Mouse (Mus musculus): ENCODE measurements at regions not wholly inside any gene's neighbourhood (a gene's known extent, or its start where the extent isn't known, plus 50 kb on each side); places are given as distances from the start of the nearest gene placed in this dataset.

DNA sequence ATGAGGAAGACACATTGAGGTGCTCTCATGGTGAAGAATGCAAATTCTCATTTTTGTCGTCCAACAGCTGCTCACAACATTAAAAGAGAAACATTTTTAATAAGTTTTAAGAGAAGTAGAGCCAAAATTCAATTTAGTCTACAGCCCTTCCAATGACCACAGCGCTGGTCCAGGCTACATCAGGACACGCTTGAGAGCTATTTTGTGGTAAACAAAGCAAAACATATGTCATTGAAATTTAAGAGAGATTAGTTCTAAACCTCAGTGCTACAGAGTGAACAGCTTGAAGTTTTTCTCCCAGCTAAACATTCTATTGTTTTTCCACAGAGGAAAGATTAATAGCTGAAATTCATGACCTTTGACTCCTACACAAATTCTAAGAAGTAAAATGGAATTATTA, 1820.8 kb upstream of the Acvr2a start:
- DNase-seq (ENCODE audit: low read depth, low spot score) = no peak

DNA sequence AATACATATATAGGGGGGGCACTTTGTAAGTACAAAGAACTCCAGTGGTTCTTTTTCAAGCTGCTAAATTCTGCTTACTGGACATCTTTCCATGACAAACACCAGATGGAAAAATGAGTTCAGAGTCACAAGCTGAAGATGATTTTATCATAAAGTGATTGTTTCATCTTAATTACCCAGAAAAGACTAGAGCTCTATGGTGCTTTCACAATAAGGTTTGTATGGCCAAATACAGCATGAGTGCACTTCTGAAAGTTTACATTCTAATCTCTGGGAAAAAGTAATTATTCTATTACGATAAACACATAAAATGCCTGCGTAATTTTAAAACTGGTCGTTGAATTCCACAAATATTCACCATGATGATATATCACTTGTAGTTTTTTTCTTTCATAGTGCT, 1821.2 kb upstream of the Acvr2a start:
- no peak for DNase-seq (ENCODE audit: low read depth, low spot score)

DNA sequence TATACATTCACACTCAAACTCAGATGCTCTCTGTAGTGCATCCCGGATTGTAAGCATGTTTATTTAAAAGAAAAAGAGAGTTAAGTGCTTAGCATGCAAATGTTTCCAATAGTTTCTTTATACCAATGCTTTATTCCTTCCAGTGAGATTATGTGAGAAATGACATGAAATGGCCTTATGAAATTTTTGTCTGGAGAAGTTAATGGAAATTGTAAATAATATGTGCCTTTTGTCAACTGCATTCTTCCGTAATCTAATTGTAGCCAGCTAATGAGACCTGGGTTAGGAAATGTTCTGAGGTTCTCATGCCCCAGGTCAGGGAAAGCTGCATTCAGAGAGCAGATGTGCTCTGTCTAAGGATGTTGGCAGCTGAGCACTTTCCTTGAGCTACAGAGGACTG, 1827.2 kb upstream of the Acvr2a start:
- no peak for DNase-seq (ENCODE audit: low read depth, low spot score)

GRCm38 (mm10) chr2:46985915-46986672, 1827.8 kb upstream of the Acvr2a start:
- DNase-seq (ENCODE audit: low read depth, low spot score) = no peak

- DNase-seq (ENCODE audit: low read depth, low spot score) = no peak
Measured at GRCm38 (mm10) chr2:46940628-46941530, 1823.7 kb upstream of the Zeb2 start.

GRCm38 (mm10) chr2:46932831-46933230, 1815.6 kb upstream of the Zeb2 start:
- DNase-seq (ENCODE audit: low read depth, low spot score) = no peak

DNA sequence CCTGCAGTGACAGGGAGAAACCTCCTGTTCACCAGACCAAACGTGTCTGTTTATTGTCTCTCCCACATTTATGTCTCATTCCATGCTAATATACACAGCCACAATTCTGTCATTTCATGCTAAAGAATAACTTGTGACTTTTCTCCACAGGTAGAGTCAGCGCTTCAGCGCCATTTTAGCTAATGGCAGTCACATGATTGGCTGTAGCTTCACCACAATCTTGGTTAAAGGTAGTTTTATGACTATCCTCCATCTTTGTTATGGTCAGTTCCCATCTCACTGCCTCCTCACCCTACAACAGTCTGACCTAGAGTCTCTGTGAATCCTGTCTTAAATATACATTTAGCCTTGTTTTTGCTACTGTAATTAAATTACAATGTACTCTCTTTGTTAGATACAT, 1807.0 kb upstream of the Zeb2 start:
- no peak for DNase-seq (ENCODE audit: low read depth, low spot score)

- DNase-seq (ENCODE audit: low read depth, low spot score) = peak; percentile 39
Measured at GRCm38 (mm10) chr2:46913496-46913895, 1796.3 kb upstream of the Zeb2 start.

DNA sequence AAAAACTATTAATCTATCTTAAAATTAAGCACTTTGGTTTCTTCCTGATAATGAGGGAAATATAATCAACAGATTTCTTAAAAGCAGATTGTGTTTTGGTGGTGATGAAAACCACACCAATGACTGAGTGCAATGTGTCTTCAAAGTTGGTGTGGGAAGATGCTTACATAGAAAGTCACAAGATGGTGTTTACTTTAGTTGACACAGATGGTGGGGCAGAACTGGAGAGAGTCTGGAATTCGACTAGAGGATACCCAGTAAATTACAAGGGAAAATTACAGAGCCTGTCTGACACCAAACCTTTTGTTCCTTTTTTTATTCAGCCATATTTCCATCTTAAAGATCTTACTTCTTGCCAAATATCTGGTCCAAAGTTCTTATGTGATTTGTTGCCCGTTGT, 1766.0 kb upstream of the Zeb2 start:
- DNase-seq (ENCODE audit: low read depth, low spot score) = no peak

DNA sequence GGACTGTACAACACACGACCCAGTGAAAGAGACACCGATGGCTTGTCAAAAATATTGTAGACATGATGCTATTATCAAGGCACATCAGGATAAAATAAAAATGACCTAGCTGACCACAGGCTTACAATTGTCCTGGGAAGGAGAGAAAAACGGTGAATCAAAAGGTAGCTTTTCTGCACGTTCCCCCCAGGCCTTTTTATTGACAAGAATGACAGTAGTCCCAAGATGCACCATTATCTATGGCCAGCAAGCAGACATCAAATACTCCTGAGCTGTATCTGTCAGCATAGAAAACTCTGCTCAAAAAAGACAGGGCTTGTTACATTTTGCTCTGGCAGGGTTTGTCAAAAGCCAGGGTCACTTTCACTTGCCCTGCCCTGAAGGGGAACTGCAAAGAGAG, 1753.6 kb upstream of the Zeb2 start:
- DNase-seq (ENCODE audit: low read depth, low spot score) = no peak
